Mouse (Mus musculus) mouse trophoblast stem cell (cell line): ENCODE data around the gene Lacc1.
"Not testable (repeated sequence)": the region's sequence is repeated elsewhere in the genome, so short reads cannot be mapped to it uniquely, and the experiment has no call there.

Source experiments
- in situ Hi-C, 2 experiments: fragments of 300-500 bp; cut with MseI, MboI; formaldehyde crosslinking; loops; 2 replicates in 1 of 2; 3 replicates in 1 of 2; pipeline ENCODE4 v1.15.1; 2025

Lacc1 gene

GRCm38 (mm10) chr14:77036226-77037046, at the start of gene Lacc1, which contains the start of gene Ccdc122:
Gene Lacc1 (minus strand): TSS chr14:77036904.
Gene Ccdc122 (plus strand): TSS chr14:77036772.
- in situ Hi-C loops = no loop called here

- in situ Hi-C loops = no loop called here
These were observed 44.5 kb upstream of the Lacc1 start for GRCm38 (mm10) chr14:77081248-77081647.

GRCm38 (mm10) chr14:77069361-77069760, 32.7 kb upstream of the Lacc1 start:
- in situ Hi-C loops = no loop called here

GRCm38 (mm10) chr14:77053288-77053687, 16.6 kb upstream of the Lacc1 start:
- in situ Hi-C loops = no loop called here

- in situ Hi-C loops = no loop called here
These were observed 1.2 kb upstream of the Lacc1 start for GRCm38 (mm10) chr14:77037832-77038425.

GRCm38 (mm10) chr14:77037330-77037729, 626 bp upstream of the Lacc1 start:
- in situ Hi-C loops = no loop called here

- in situ Hi-C loops = no loop called here
These were observed 1.7 kb downstream of the Lacc1 start for GRCm38 (mm10) chr14:77034970-77035369.

GRCm38 (mm10) chr14:77034175-77034915, 2.4 kb downstream of the Lacc1 start:
- in situ Hi-C loops = no loop called here

GRCm38 (mm10) chr14:77033391-77033790, 3.3 kb downstream of the Lacc1 start:
- in situ Hi-C loops = no loop called here

- in situ Hi-C loops = no loop called here
These were observed 4.3 kb downstream of the Lacc1 start for GRCm38 (mm10) chr14:77032433-77032832.

GRCm38 (mm10) chr14:77030808-77031207, 5.9 kb downstream of the Lacc1 start:
- in situ Hi-C loops = no loop called here

- in situ Hi-C loops = no loop called here
These were observed 7.2 kb downstream of the Lacc1 start for GRCm38 (mm10) chr14:77029319-77030054.

GRCm38 (mm10) chr14:77024499-77024898, 12.2 kb downstream of the Lacc1 start:
- in situ Hi-C loops = no loop called here

GRCm38 (mm10) chr14:77017211-77017610, 19.5 kb downstream of the Lacc1 start:
- in situ Hi-C loops = no loop called here

- in situ Hi-C loops = not testable (repeated sequence)
These were observed 19.9 kb downstream of the Lacc1 start for GRCm38 (mm10) chr14:77016783-77017182.

GRCm38 (mm10) chr14:77011804-77012203, 24.9 kb downstream of the Lacc1 start:
- in situ Hi-C loops = no loop called here

GRCm38 (mm10) chr14:77008238-77008637, 28.5 kb downstream of the Lacc1 start:
- in situ Hi-C loops = loop anchor here in 1 of 2 experiments (10.0 kb wide), 1 partner anchor 123 kb away; no protein-coding TSS in a partner anchor

- in situ Hi-C loops = loop anchor here in 1 of 2 experiments (10.0 kb wide), 1 partner anchor 121 kb away; no protein-coding TSS in a partner anchor
These were observed 31.1 kb downstream of the Lacc1 start for GRCm38 (mm10) chr14:77005566-77005965.

- in situ Hi-C loops = loop anchor here (5.0 to 10.0 kb wide), 3 partner anchors 120 to 512 kb away; no protein-coding TSS in a partner anchor
These were observed 32.0 kb downstream of the Lacc1 start for GRCm38 (mm10) chr14:77004740-77005139.

- in situ Hi-C loops = not testable (repeated sequence)
These were observed 46.4 kb downstream of the Lacc1 start for GRCm38 (mm10) chr14:76990351-76990750.

- in situ Hi-C loops = no loop called here
These were observed 54.9 kb downstream of the Lacc1 start for GRCm38 (mm10) chr14:76981781-76982180.
